Mouse (Mus musculus) neural tube, embryonic 13.5 days (tissue): ENCODE data around the gene Creb1. TPM values are rescaled to one million over a fixed set of nuclear protein-coding genes. Genes with fewer than 3 reads are reported as not detected.
"Not testable (repeated sequence)": the region's sequence is repeated elsewhere in the genome, so short reads cannot be mapped to it uniquely, and the experiment has no call there.

ENCODE experiments used
- ATAC-seq: fragments of 200-750 bp; cut with Nextera tagmentation; 2 replicates; pipeline ENCODE4 v1.8.0; 2017; ENCODE audit warnings: low read depth, mild to moderate bottlenecking, moderate TSS enrichment, moderate library complexity
- H3K27ac ChIP-seq: fragments of 300-500 bp; sonication (generic); replicated peaks from 2 replicates; pipeline ENCODE4 v1.5.1; 2015; ENCODE audit warnings: moderate library complexity, mild to moderate bottlenecking, inconsistent platforms
- H3K27me3 ChIP-seq: fragments of 300-500 bp; sonication (generic); 2 replicates; pipeline ENCODE4 v1.6.1; 2015; ENCODE audit warnings: mild to moderate bottlenecking, inconsistent platforms
- H3K36me3 ChIP-seq: fragments of 300-500 bp; sonication (generic); 2 replicates; pipeline ENCODE4 v1.6.1; 2015; ENCODE audit warnings: mild to moderate bottlenecking, inconsistent platforms
- H3K4me1 ChIP-seq: fragments of 300-500 bp; sonication (generic); replicated peaks from 2 replicates; pipeline ENCODE4 v1.6.1; 2015; ENCODE audit warnings: inconsistent platforms
- H3K4me2 ChIP-seq: fragments of 300-500 bp; sonication (generic); 2 replicates; pipeline ENCODE4 v1.6.1; 2015; ENCODE audit warnings: inconsistent platforms, mild to moderate bottlenecking, moderate library complexity
- H3K4me3 ChIP-seq: fragments of 300-500 bp; sonication (generic); 2 replicates; pipeline ENCODE4 v1.5.1; 2015; ENCODE audit warnings: mild to moderate bottlenecking, inconsistent platforms
- H3K9ac ChIP-seq: fragments of 300-500 bp; sonication (generic); 2 replicates; pipeline ENCODE4 v1.6.1; 2015; ENCODE audit warnings: moderate library complexity, mild to moderate bottlenecking, inconsistent platforms
- H3K9me3 ChIP-seq: fragments of 300-500 bp; sonication (generic); 2 replicates; pipeline ENCODE4 v1.6.1; 2016; ENCODE audit warnings: inconsistent platforms
- WGBS: fragments of 180-500 bp; shearing (Covaris S2); methylation state at CpG from one replicate; pipeline ENCODE4 v1.1.7; 2015; 5-methylcytosine and 5-hydroxymethylcytosine counted together
- polyA plus RNA-seq: library from polyadenylated mRNA; unstranded; fragments of >200 nt; fragmentation: Nextera tagmentation; extraction: Ambion mirVana; gene quantifications from 2 replicates; pipeline ENCODE4 v1.2.1, GENCODE M21; 2015

The Creb1 gene
- polyA plus RNA-seq, 1 experiment from 2014 or later, result 32.0 TPM

- ATAC-seq, result no peak
- no peak overlapping the region for H3K4me3 ChIP-seq
- H3K27ac ChIP-seq, result no peak overlapping the region
- no peak overlapping the region for H3K9ac ChIP-seq
- peaks cover 34% of the 10 kb centered on the region for H3K36me3 ChIP-seq
- no peak overlapping the region for H3K4me2 ChIP-seq
- no peaks in the 10 kb centered on the region for H3K9me3 ChIP-seq
- H3K4me1 ChIP-seq, result no peaks in the 10 kb centered on the region
- no peaks in the 10 kb centered on the region for H3K27me3 ChIP-seq
- WGBS, result 69% methylated on average over 2 of the region's 2 CpGs
These were observed 19.5 kb downstream of the Creb1 start for GRCm38 (mm10) chr1:64551908-64552307.

DNA sequence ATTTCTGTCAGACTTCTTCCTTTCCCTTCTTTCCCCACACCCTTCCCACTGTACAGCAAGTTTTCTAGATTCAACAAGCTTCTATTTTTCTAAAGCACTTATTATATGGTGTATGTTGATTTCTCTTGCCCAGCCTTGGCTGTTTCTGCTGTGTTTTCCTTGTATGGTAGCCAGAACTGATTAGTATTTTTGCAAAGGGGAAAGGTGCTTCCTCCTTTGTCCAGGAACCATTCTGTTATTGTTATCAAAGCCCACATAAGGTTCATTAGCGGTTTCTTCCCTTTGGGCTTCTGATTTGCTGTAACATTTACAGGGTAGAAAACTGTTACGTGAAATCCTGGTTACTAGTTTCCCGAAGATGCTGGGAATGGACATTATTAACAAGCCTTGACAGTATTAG lies 27.7 kb downstream of the Creb1 start:
- no peak overlapping the region for H3K4me3 ChIP-seq
- no peak overlapping the region for H3K27ac ChIP-seq
- no peaks in the 10 kb centered on the region for H3K4me1 ChIP-seq
- no peak for ATAC-seq
- H3K9ac ChIP-seq, result no peak overlapping the region
- WGBS, result 95% methylated on average over 3 of the region's 3 CpGs
- H3K27me3 ChIP-seq, result no peaks in the 10 kb centered on the region
- H3K36me3 ChIP-seq, result peaks cover 43% of the 10 kb centered on the region
- no peaks in the 10 kb centered on the region for H3K9me3 ChIP-seq
- no peak overlapping the region for H3K4me2 ChIP-seq

DNA sequence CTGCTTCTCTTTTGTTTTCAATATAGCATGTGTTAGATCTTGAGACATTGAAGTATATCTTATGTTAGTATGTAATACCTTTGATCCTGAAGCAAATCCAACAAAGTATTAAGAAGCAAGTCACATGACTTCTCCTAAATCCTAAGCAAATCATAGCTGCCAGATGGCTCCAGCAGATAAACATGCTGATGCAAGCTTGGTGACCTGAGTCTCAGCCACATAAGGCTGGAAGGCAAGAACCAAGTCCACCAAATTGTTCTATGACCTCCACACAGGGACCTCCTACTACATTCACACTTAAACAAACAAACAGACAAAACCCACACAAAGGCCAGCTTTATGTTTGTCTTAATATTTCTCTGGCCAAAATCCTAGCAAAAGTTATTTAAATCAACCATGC lies 35.8 kb downstream of the Creb1 start:
- Histone ChIP-seq H3K27me3 (no peaks in the 10 kb centered on the region), H3K4me2 (no peak overlapping the region), H3K4me1 (no peaks in the 10 kb centered on the region), H3K4me3 (no peak overlapping the region), H3K9ac (no peak overlapping the region), H3K9me3 (no peaks in the 10 kb centered on the region), H3K27ac (no peak overlapping the region), H3K36me3 (peaks cover 48% of the 10 kb centered on the region)
- no peak for ATAC-seq

DNA sequence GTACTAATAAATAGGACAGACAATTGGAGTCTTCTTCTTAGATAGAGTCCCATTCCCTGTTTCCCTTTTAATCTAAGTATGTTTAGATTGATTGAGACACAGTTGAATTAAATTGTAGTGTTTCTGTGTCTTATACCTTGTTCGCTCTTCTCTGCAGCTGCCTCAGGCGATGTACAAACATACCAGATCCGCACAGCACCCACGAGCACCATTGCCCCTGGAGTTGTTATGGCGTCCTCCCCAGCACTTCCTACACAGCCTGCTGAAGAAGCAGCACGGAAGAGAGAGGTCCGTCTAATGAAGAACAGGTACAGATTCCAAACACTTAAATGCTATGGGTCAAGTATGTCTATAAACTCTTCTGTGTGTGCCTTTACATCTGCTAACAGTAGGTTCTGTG lies 43.6 kb downstream of the Creb1 start:
- Histone ChIP-seq H3K36me3 (peaks cover 54% of the 10 kb centered on the region), H3K4me2 (no peak overlapping the region), H3K4me1 (no peaks in the 10 kb centered on the region), H3K27me3 (no peaks in the 10 kb centered on the region), H3K4me3 (no peak overlapping the region), H3K27ac (no peak overlapping the region), H3K9ac (no peak overlapping the region), H3K9me3 (no peaks in the 10 kb centered on the region)
- WGBS, result 90% methylated on average over 7 of the region's 7 CpGs
- ATAC-seq, result no peak

DNA sequence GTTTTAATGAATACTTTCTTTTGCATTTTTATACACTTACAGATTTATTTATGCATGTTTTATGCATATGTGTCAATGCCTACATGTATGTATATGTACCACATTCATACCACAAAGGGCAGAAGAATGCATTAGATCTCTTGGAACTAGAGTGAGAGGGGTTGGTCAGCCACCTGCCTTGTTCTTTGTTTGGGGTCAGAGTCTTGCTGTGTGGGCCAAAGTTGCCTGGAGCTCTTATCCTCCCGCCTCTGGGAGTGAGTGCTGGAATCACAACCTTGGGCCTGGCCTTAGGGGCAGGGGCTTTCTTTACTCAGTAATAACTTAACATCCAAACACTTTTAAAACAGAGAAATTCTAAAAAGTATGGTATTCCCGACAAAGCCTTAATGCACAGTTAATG lies 44.3 kb downstream of the Creb1 start:
- no peak overlapping the region for H3K4me2 ChIP-seq
- H3K9me3 ChIP-seq, result no peaks in the 10 kb centered on the region
- no peak for ATAC-seq
- peaks cover 60% of the 10 kb centered on the region for H3K36me3 ChIP-seq
- no peak overlapping the region for H3K27ac ChIP-seq
- H3K4me1 ChIP-seq, result no peaks in the 10 kb centered on the region
- no peak overlapping the region for H3K9ac ChIP-seq
- no peak overlapping the region for H3K4me3 ChIP-seq
- no peaks in the 10 kb centered on the region for H3K27me3 ChIP-seq
- 73% methylated on average over 2 of the region's 2 CpGs for WGBS

- not testable (repeated sequence) for H3K4me1 ChIP-seq, H3K27ac ChIP-seq, ATAC-seq, H3K27me3 ChIP-seq, H3K9ac ChIP-seq, H3K4me3 ChIP-seq, H3K4me2 ChIP-seq, H3K9me3 ChIP-seq
- WGBS, result 40% methylated on average over 9 of the region's 9 CpGs
- peaks cover 64% of the 10 kb centered on the region for H3K36me3 ChIP-seq
These were observed 45.5 kb downstream of the Creb1 start for GRCm38 (mm10) chr1:64577911-64578310.

GRCm38 (mm10) chr1:64578801-64579200 lies 46.4 kb downstream of the Creb1 start:
- no peak overlapping the region for H3K4me2 ChIP-seq
- H3K27me3 ChIP-seq, result no peaks in the 10 kb centered on the region
- H3K9ac ChIP-seq, result no peak overlapping the region
- no peak for ATAC-seq
- 94% methylated on average over 3 of the region's 3 CpGs for WGBS
- H3K4me1 ChIP-seq, result no peaks in the 10 kb centered on the region
- peaks cover 60% of the 10 kb centered on the region for H3K36me3 ChIP-seq
- H3K27ac ChIP-seq, result no peak overlapping the region
- no peak overlapping the region for H3K4me3 ChIP-seq
- no peaks in the 10 kb centered on the region for H3K9me3 ChIP-seq

GRCm38 (mm10) chr1:64598926-64599325 lies 66.5 kb downstream of the Creb1 start:
- Histone ChIP-seq H3K4me1 (no peaks in the 10 kb centered on the region), H3K27me3 (no peaks in the 10 kb centered on the region), H3K4me3 (no peak overlapping the region), H3K9me3 (no peaks in the 10 kb centered on the region), H3K4me2 (no peak overlapping the region), H3K9ac (no peak overlapping the region), H3K36me3 (peaks cover 30% of the 10 kb centered on the region), H3K27ac (no peak overlapping the region)
- WGBS, result 65% methylated on average over 5 of the region's 5 CpGs
- no peak for ATAC-seq

- no peak overlapping the region for H3K27ac ChIP-seq
- ATAC-seq, result no peak
- 94% methylated on average over 7 of the region's 7 CpGs for WGBS
- H3K27me3 ChIP-seq, result no peaks in the 10 kb centered on the region
- no peaks in the 10 kb centered on the region for H3K9me3 ChIP-seq
- peaks cover 33% of the 10 kb centered on the region for H3K36me3 ChIP-seq
- H3K4me1 ChIP-seq, result no peaks in the 10 kb centered on the region
- no peak overlapping the region for H3K4me2 ChIP-seq
- no peak overlapping the region for H3K4me3 ChIP-seq
- H3K9ac ChIP-seq, result no peak overlapping the region
These were observed 68.1 kb downstream of the Creb1 start for GRCm38 (mm10) chr1:64600413-64601077.

DNA sequence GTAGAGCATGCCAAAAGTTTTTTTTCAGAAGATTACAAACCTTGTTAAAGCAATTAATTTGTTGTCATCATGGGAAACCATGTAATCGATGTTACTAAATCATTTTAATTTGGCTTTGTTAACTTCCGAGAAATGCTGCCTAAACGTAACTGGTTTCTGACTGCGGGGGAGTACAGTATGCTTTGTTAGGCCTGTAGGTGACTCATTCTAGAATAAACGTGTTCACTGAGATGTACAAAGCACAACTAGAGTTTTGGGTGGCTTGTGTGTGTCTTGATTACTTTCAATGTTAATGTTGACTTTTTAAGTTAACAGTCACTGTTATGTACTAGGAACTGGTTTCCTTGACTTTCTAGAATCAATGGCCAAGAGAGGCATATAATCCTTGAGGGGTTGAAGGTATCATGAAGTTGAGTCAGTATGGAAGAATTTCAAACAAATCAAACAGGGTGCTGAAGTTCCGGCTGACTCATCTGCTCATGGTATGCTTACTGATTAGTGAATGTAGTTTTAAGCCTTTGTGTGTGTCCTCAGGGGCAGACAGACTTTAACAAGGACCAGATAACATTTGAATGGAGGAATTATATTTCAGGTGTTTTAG lies 68.9 kb downstream of the Creb1 start:
- Histone ChIP-seq H3K36me3 (peaks cover 31% of the 10 kb centered on the region), H3K27me3 (no peaks in the 10 kb centered on the region), H3K4me1 (no peaks in the 10 kb centered on the region), H3K9me3 (no peaks in the 10 kb centered on the region), H3K9ac (no peak overlapping the region), H3K4me2 (no peak overlapping the region), H3K27ac (no peak overlapping the region), H3K4me3 (no peak overlapping the region)
- WGBS, result 90% methylated on average over 6 of the region's 6 CpGs
- no peak for ATAC-seq

DNA sequence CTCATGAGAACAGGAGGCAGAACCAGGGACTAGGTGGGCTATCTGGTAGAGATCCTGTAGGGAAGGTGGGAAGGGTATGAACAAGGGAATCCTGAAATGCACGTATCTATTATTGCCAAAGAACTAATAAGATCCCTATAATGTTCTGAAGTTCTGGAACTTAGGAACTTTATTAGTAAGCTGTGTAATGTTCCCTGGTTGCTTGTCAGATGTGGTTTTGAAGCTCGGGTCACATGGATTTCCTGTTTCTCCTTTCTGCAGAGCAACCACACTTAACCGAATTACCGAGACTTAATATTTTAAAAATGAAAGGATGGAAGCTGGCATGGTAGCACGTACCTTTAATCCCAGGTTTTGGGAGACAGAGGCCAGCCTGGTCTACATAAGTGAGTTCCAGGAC lies 70.9 kb downstream of the Creb1 start:
- Histone ChIP-seq H3K36me3 (peaks cover 30% of the 10 kb centered on the region), H3K4me2 (no peak overlapping the region), H3K27me3 (no peaks in the 10 kb centered on the region), H3K9me3 (no peaks in the 10 kb centered on the region), H3K4me1 (no peaks in the 10 kb centered on the region), H3K4me3 (no peak overlapping the region), H3K27ac (no peak overlapping the region), H3K9ac (no peak overlapping the region)
- ATAC-seq, result no peak
- WGBS, result 90% methylated on average over 5 of the region's 5 CpGs

DNA sequence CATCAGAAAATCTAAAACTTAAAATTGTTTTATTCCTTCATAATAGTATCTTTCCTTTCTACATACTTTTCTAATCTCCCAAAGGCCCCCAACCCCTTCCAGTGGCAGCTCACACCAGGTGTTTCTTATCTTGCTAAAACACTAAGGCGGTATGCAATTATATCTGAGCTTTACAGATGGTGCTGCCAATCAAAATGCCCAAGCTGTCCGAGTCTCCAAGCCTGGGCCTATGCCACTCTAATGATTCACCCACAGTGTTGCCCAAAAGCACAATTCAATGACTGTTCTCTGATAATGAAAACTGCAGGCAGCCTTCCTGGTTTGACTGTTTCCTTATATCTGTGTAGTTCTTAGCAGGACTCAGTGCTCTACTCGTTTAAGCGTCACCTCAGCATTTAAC lies 76.7 kb downstream of the Creb1 start:
- H3K36me3 ChIP-seq, result peaks cover 46% of the 10 kb centered on the region
- H3K9ac ChIP-seq, result no peak overlapping the region
- H3K9me3 ChIP-seq, result no peaks in the 10 kb centered on the region
- H3K27me3 ChIP-seq, result no peaks in the 10 kb centered on the region
- ATAC-seq, result no peak
- no peak overlapping the region for H3K4me2 ChIP-seq
- H3K4me1 ChIP-seq, result no peaks in the 10 kb centered on the region
- 89% methylated on average over 4 of the region's 4 CpGs for WGBS
- H3K27ac ChIP-seq, result no peak overlapping the region
- H3K4me3 ChIP-seq, result no peak overlapping the region

DNA sequence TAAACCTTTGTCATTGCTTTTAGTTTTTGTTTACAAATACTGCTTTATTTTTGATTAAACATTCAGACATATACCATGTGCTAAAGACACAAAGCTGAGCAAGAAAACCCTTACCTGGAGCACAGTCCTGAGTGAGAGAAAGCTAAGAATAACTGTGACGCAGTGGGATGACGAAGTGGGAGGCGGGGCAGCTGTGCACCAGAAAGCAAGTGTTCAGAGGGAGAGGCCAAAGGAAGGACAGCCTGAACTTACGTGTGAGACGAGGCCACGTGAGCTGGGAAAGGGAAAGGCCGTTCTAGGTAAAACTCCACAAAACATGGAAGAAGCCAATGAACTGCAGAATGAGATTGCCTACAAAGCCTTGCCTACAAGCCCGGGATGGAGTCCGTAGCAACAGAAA lies 77.5 kb downstream of the Creb1 start:
- peaks cover 45% of the 10 kb centered on the region for H3K36me3 ChIP-seq
- H3K9ac ChIP-seq, result no peak overlapping the region
- no peak overlapping the region for H3K4me2 ChIP-seq
- H3K27ac ChIP-seq, result no peak overlapping the region
- no peaks in the 10 kb centered on the region for H3K9me3 ChIP-seq
- no peaks in the 10 kb centered on the region for H3K4me1 ChIP-seq
- WGBS, result 86% methylated on average over 9 of the region's 9 CpGs
- no peak overlapping the region for H3K4me3 ChIP-seq
- ATAC-seq, result no peak
- no peaks in the 10 kb centered on the region for H3K27me3 ChIP-seq
